Mouse (Mus musculus) hindbrain, embryonic 14.5 days (tissue): ENCODE measurements around the gene Srarp. TPM values are rescaled to one million over a fixed set of nuclear protein-coding genes. Genes with fewer than 3 reads are reported as not detected.

Source experiments
- ATAC-seq: fragments of 200-750 bp; cut with Nextera tagmentation; 2 replicates; pipeline ENCODE4 v1.8.0; 2017; ENCODE audit warnings: moderate number of reproducible peaks, mild to moderate bottlenecking, moderate TSS enrichment, moderate library complexity; ENCODE audit not compliant: low FRiP score
- DNase-seq: peaks from one replicate; pipeline ENCODE4 v3.0.0-alpha.2; 2015; ENCODE audit warnings: low spot score
- H3K27ac ChIP-seq: fragments of 300-500 bp; sonication (generic); 2 replicates; pipeline ENCODE4 v1.5.1; 2014; ENCODE audit warnings: mild to moderate bottlenecking, moderate library complexity
- H3K27me3 ChIP-seq: fragments of 300-500 bp; sonication (generic); 2 replicates; pipeline ENCODE4 v1.6.1; 2014; ENCODE audit warnings: mild to moderate bottlenecking, low read length, mixed read lengths; ENCODE audit not compliant: control insufficient read depth, insufficient read depth
- H3K36me3 ChIP-seq: fragments of 300-500 bp; sonication (generic); replicated peaks from 2 replicates; pipeline ENCODE4 v1.6.1; 2014; ENCODE audit not compliant: control insufficient read depth, insufficient read depth
- H3K4me1 ChIP-seq: fragments of 300-500 bp; sonication (generic); replicated peaks from 2 replicates; pipeline ENCODE4 v1.6.1; 2014; ENCODE audit warnings: antibody characterized with exemption, low read length, mixed read lengths; ENCODE audit not compliant: control insufficient read depth, insufficient read depth
- H3K4me2 ChIP-seq: fragments of 300-500 bp; sonication (generic); replicated peaks from 2 replicates; pipeline ENCODE4 v1.6.1; 2014; ENCODE audit warnings: mild to moderate bottlenecking, moderate library complexity
- H3K4me3 ChIP-seq: fragments of 300-500 bp; sonication (generic); replicated peaks from 2 replicates; pipeline ENCODE4 v1.5.1; 2014; ENCODE audit warnings: mild to moderate bottlenecking, low read length
- H3K9ac ChIP-seq: fragments of 300-500 bp; sonication (generic); 2 replicates; pipeline ENCODE4 v1.6.1; 2014
- H3K9me3 ChIP-seq: fragments of 300-500 bp; sonication (generic); 2 replicates; pipeline ENCODE4 v1.6.1; 2016; ENCODE audit warnings: low read length; ENCODE audit not compliant: control insufficient read depth
- WGBS: fragments of 180-500 bp; shearing (Covaris S2); extraction: QIAGEN DNeasy Blood & Tissue Kit; methylation state at CpG from one replicate; pipeline ENCODE4 v1.1.7; 2014; 5-methylcytosine and 5-hydroxymethylcytosine counted together
- polyA plus RNA-seq: library from polyadenylated mRNA; unstranded; fragments of >200 nt; fragmentation: Nextera tagmentation; extraction: Ambion mirVana; gene quantifications from 2 replicates; pipeline ENCODE4 v1.2.1, GENCODE M21; 2014

The Srarp gene
- polyA plus RNA-seq, 1 experiment from 2014 or later, result 0.29 TPM

DNA sequence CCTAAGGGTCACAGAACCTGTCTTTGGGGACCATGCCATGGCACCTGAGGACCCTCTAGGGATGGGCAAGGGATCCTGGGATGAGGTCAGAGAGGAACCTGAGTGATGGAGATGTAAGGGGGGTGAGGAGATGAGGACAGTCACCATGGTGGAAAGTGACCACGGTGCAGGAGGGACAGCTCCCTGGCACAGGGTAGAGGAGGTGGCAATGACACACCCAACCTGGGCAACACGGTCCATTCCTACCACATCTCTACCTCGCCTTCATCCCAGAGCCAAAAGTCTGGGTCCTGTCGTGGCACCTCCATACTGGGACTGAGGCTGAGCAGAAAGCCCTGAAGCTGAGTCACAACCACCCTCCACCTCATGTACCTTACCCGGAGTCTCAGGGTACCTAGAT lies 13.1 kb downstream of the Srarp start:
- no peak overlapping the region for H3K9ac ChIP-seq
- DNase-seq (no peak), ATAC-seq (no peak)
- no peak overlapping the region for H3K4me3 ChIP-seq
- H3K27ac ChIP-seq, result no peak overlapping the region
- H3K27me3 ChIP-seq, result no peaks in the 10 kb centered on the region
- H3K4me2 ChIP-seq, result no peak overlapping the region
- no peaks in the 10 kb centered on the region; the same call in 1 of the 2 replicates for H3K4me1 ChIP-seq
- H3K9me3 ChIP-seq, result no peaks in the 10 kb centered on the region
- WGBS, result 78% methylated on average over 5 of the region's 5 CpGs
- no peaks in the 10 kb centered on the region for H3K36me3 ChIP-seq

DNA sequence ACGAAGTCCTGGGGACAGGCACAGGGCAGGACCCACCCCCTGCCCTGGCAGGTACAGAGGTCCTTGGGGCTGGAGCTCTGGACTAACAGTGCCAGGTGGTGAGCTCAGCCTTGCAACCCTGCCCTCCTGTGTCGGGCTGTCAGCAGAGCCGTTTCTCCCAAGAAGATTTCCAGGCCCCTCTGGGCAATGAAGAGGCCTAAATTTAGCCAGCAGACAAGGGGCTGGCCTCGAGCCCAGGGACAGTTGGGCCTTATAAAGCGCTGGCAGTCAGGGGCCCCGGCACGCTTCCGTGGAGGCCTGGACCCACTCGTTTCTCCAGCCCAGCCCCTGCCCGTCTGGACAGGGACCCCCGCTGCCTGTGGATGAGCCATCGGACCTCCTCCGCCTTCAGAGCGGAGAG lies 14.5 kb downstream of the Srarp start:
- ATAC-seq, result no peak
- H3K27ac ChIP-seq, result no peak overlapping the region
- H3K4me2 ChIP-seq, result no peak overlapping the region
- no peak overlapping the region for H3K4me3 ChIP-seq
- no peaks in the 10 kb centered on the region for H3K36me3 ChIP-seq
- H3K4me1 ChIP-seq, result no peaks in the 10 kb centered on the region; the same call in 1 of the 2 replicates
- no peaks in the 10 kb centered on the region for H3K27me3 ChIP-seq
- H3K9ac ChIP-seq, result no peak overlapping the region
- 58% methylated on average over 14 of the region's 14 CpGs for WGBS
- no peak for DNase-seq
- H3K9me3 ChIP-seq, result no peaks in the 10 kb centered on the region

DNA sequence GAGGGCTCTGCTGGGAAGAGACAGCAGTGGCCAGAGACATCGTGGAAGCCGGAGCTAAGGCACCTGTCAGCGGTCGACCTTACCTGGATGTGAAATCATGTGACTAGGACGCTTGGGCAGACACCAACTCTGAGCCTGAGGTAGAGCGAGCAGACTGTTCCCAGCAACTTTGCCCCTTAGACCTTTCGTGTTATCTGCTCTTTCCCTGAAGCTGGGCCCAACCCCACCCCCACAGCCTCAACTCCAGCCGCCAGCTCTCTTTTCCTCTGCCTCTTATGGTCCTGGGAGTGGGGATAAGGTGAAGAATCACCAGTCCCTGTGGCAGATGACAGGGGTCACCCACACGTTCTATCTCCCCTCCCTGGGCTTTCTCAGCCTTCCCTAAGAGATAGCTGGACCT lies 15.0 kb downstream of the Srarp start:
- Histone ChIP-seq H3K27ac (no peak overlapping the region), H3K27me3 (no peaks in the 10 kb centered on the region), H3K9me3 (no peaks in the 10 kb centered on the region), H3K4me3 (no peak overlapping the region), H3K4me2 (no peak overlapping the region), H3K4me1 (no peaks in the 10 kb centered on the region; the same call in 1 of the 2 replicates), H3K36me3 (no peaks in the 10 kb centered on the region), H3K9ac (no peak overlapping the region)
- 64% methylated on average over 9 of the region's 9 CpGs for WGBS
- DNase-seq (no peak), ATAC-seq (no peak)

DNA sequence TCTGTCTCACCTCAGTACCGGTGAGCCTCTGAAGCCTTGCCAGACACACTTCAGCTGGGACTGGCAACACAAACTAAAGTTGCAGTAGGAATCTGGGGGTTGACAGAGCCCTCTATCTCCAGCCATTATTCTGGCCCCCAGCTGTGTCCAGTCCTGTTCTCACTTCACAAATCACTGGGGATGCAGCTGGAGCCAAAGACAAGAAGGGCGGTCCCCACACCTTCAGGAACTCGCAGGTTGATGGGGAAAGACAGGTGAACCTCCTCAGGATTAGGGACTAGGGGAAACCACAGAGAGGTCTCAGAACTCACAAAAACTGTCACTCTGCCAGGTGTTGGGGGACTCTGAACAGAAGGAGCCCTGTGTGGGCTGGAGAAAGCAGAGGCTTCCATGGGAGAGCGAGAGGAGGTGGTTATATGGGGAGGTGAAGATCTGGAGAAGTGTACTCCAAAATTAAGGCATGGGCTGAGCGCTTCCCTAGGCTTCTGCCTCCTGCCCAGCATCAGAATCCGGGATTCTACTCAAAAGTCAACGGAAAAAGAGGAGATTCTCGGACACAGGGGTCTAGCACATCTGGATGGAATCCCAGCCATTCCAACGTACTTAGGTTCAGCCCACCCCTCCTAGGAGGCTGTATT lies 15.6 kb downstream of the Srarp start, which contains the start of gene Hspb7:
Gene Hspb7, plus strand, starts transcription at position 588 of the 638 bp plus-strand sequence.
- Histone ChIP-seq H3K36me3 (no peaks in the 10 kb centered on the region), H3K4me2 (no peak within 1 kb of the TSS), H3K4me1 (no peaks in the 10 kb centered on the region), H3K9me3 (no peaks in the 10 kb centered on the region), H3K4me3 (no peak within 1 kb of the TSS), H3K9ac (no peak within 1 kb of the TSS), H3K27me3 (no peaks in the 10 kb centered on the region), H3K27ac (no peak within 1 kb of the TSS)
- no peak for ATAC-seq
- 66% methylated on average over 9 of the region's 9 CpGs for WGBS
- no peak for DNase-seq

DNA sequence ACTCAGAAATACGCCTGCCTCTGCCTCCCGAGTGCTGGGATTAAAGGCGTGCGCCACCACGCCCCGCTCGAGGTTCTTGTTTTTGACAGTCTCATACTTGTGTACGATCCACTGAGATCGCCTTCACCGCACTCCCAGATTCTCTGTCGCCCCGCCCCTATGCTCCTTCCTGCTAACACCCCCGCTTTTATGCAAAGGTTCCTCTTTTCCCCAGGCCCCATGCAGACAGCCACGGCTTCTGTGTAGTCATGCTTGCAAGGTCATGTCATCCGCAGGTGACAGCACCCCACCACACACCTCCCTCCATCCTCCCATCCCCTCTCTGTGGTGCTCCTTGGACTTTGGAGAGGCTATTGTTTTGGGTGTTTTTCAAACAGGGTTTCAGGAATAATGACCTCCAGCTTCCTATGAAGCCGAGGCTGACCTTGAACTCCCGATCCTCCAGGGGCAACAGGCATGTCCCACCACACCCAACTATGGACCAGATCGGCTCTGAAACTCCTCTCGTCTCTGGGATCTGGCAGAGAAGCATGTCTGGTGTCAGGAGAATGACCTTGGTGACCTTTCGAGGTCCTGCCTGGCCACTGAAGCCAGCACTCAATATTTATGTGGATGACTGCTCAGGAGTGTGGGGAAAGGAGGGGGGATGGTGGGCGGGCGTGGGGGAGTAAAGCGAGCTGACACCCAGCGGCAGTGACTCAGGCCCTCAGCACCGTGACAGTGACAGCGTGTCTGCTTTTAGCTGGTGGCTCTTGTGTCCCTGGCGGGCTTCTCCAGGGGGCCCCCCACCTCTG lies 16.3 kb downstream of the Srarp start:
- Histone ChIP-seq H3K9ac (no peak overlapping the region), H3K9me3 (no peaks in the 10 kb centered on the region), H3K36me3 (no peaks in the 10 kb centered on the region), H3K27me3 (no peaks in the 10 kb centered on the region), H3K4me2 (no peak overlapping the region), H3K4me1 (no peaks in the 10 kb centered on the region), H3K27ac (no peak overlapping the region), H3K4me3 (no peak overlapping the region)
- no peak for ATAC-seq
- DNase-seq, result no peak
- 68% methylated on average over 27 of the region's 27 CpGs for WGBS

DNA sequence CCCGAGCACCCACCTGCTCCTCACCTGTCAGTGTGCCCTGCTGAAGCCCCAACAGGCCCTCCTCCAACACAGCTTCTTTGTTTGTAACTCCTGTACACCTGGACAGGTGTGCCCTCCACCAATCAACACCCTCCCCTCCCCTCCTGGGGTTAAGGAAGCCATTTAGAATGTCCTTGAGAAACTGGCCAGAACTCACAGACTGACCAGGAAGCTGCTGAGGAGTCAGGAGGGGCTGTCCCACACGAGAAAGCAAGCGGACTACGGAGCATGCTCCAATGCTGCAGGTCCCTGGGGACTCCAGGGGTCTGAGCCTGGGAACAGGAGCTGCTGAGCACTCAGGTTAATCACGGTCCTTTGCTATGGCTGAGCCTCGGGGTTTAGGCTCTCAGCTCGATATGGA lies 20.0 kb downstream of the Srarp start, which contains the start of gene Clcnkb:
Gene Clcnkb, minus strand, starts transcription at position 91 of the 400 bp plus-strand sequence.
- no peaks in the 10 kb centered on the region for H3K27me3 ChIP-seq
- H3K4me1 ChIP-seq, result no peaks in the 10 kb centered on the region
- H3K9ac ChIP-seq, result no peak within 1 kb of the TSS
- ATAC-seq, result no peak
- WGBS, result 62% methylated on average over 7 of the region's 7 CpGs
- no peak within 1 kb of the TSS for H3K4me2 ChIP-seq
- no peaks in the 10 kb centered on the region for H3K9me3 ChIP-seq
- no peak within 1 kb of the TSS for H3K4me3 ChIP-seq
- no peak for DNase-seq
- no peaks in the 10 kb centered on the region for H3K36me3 ChIP-seq
- H3K27ac ChIP-seq, result no peak within 1 kb of the TSS

DNA sequence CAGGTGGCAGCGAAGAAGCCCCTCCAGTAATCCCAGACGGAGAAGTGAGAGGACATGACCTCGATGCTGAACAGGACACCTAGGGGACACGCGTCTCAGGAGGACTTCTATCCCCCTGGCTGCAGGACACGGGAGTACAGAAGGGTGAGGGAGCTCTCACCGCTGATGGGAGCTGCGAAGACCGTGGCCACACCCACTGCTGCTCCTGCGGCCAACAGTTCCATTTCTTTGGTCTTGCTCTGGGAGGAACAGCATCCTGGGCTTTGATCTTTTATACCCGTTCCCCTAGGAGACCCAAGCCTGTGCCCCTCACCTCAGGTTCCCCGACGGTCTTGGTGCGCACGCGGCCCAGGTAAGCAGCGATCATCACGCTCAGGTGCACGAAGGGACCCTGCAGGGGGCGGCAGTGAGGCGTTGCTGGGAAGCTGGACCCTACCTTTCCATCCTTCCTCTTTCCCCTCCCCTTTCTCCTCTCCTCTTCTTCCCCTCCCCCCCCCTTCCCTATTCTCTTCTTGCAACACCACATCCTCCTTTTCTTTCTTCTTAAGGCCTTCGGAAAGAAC lies 24.4 kb downstream of the Srarp start:
- no peak overlapping the region for H3K4me2 ChIP-seq
- no peak overlapping the region for H3K27ac ChIP-seq
- no peak overlapping the region for H3K4me3 ChIP-seq
- WGBS, result 22% methylated on average over 22 of the region's 22 CpGs
- no peaks in the 10 kb centered on the region for H3K4me1 ChIP-seq
- H3K9ac ChIP-seq, result no peak overlapping the region
- H3K9me3 ChIP-seq, result no peaks in the 10 kb centered on the region
- ATAC-seq, result no peak
- H3K27me3 ChIP-seq, result no peaks in the 10 kb centered on the region
- no peak for DNase-seq
- no peaks in the 10 kb centered on the region for H3K36me3 ChIP-seq

DNA sequence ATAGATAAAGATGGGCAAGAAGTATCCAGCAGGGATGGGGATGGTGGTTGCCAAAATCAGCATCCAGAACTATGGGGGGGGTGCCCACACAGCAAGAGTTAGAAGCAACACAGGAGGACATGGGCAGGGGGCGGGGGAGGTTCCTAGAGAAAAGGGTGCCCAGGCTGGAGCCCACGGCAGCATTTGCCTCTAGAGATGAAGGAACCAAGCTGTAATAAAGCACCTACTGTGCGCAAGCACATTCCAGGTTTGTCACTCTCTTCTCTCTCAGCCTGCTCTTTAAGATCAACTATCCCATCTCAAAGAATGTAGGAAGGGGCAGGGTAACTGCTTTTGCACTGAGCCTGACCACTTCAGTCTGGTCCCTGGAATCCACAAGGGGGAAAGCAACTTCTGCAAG lies 27.3 kb downstream of the Srarp start:
- no peak overlapping the region for H3K4me2 ChIP-seq
- no peak overlapping the region for H3K27ac ChIP-seq
- H3K4me3 ChIP-seq, result no peak overlapping the region
- no peak overlapping the region for H3K9ac ChIP-seq
- H3K4me1 ChIP-seq, result no peaks in the 10 kb centered on the region
- H3K9me3 ChIP-seq, result no peaks in the 10 kb centered on the region
- DNase-seq (no peak), ATAC-seq (no peak)
- no peaks in the 10 kb centered on the region for H3K27me3 ChIP-seq
- 98% methylated on average over 3 of the region's 3 CpGs for WGBS
- no peaks in the 10 kb centered on the region for H3K36me3 ChIP-seq

DNA sequence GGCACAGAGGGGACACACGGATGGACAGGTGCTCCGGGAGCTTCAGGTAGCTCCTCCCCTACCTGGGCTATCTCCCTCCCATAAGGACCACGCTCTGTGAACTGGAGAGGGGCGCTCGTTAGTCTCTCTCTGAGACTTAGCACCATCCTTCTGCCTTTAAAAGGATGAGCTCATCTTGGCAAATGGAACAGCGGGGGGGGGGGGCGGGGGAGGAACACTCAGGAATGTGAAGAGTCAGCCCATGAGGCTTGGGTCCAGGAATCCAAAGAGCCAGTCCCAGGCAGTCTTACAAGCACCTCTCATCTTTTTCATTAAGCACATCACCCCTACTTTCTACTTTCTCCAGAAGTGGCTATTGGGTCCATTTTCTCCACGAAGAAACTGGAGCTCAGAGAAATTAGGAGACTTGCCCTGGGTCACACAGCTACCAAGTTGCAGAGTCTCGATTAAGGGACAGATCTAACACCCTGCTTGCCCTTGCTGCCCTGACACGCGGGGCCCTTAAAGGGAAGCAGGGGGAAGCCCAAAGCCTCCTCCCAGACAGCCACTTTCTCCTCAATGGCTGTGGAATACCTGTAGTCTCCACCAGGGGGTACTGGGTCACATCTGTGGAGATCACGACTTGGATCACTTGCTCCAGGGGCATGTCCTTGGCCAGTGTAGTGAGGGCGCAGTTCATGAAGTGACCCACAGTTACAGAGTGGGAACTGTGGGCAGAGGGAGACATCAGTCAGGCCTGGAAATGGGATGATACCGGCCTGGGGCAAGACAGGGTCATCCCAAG lies 29.2 kb downstream of the Srarp start:
- no peaks in the 10 kb centered on the region for H3K36me3 ChIP-seq
- no peaks in the 10 kb centered on the region for H3K27me3 ChIP-seq
- H3K9ac ChIP-seq, result no peak overlapping the region
- H3K27ac ChIP-seq, result no peak overlapping the region
- 49% methylated on average over 14 of the region's 14 CpGs for WGBS
- no peaks in the 10 kb centered on the region for H3K4me1 ChIP-seq
- H3K4me2 ChIP-seq, result no peak overlapping the region
- ATAC-seq (no peak), DNase-seq (no peak)
- H3K4me3 ChIP-seq, result no peak overlapping the region
- no peaks in the 10 kb centered on the region for H3K9me3 ChIP-seq
